Mouse (Mus musculus): ENCODE results near the gene Snx15. TPM values are rescaled to one million over a fixed set of nuclear protein-coding genes. Genes with fewer than 3 reads are reported as not detected.
A peak's percentile ranks its signal among the peaks of the same experiment; 100 is the strongest.
"Not testable (repeated sequence)": the region's sequence is repeated elsewhere in the genome, so short reads cannot be mapped to it uniquely, and the experiment has no call there.

Gene Snx15
- polyA plus RNA-seq, 1 experiment from 2014 or later = 31.7 TPM

- Histone ChIP-seq H3K4me3 (replicated peaks) (peak overlapping the region; percentile 70), H3K4me1 (replicated peaks) (peaks cover 11% of the 10 kb centered on the region; the same call in 1 of the 2 replicates), H3K9me3 (no peaks in the 10 kb centered on the region), H3K9ac (no peak overlapping the region), H3K27ac (no peak overlapping the region), H3K36me3 (no peaks in the 10 kb centered on the region), H3K4me2 (replicated peaks) (peak overlapping the region; percentile 85), H3K27me3 (replicated peaks) (no peaks in the 10 kb centered on the region)
- WGBS = 93% methylated on average over 6 of the region's 6 CpGs
- no peak for ATAC-seq
Measured at GRCm38 (mm10) chr19:6139701-6140100, 11.6 kb upstream of the Snx15 start.

DNA sequence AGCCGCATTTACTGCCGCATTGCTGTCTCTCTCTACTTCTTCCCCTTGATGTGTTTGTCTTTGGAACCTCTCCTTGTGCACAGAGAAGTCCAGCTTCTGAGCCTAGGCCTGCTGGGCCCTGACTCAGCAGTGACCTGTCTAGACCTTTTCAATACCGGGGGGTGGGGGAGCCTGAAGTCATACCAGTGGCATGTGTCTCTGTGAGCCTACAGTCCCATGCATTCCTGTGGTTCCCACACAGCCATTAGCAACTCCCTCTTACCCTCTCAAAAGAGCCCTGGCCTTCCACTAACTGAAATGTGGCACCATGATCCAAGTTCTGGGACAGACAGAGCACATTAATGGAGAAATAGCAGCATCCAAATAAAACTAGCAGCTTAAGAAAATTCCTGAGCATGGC is 8.3 kb upstream of the Snx15 start:
- 87% methylated on average over 3 of the region's 3 CpGs for WGBS
- no peak overlapping the region for H3K4me3 ChIP-seq (replicated peaks)
- no peaks in the 10 kb centered on the region for H3K27me3 ChIP-seq (replicated peaks)
- H3K4me2 ChIP-seq (replicated peaks) = no peak overlapping the region
- no peak overlapping the region for H3K9ac ChIP-seq
- H3K36me3 ChIP-seq = no peaks in the 10 kb centered on the region
- H3K27ac ChIP-seq = no peak overlapping the region
- ATAC-seq = no peak
- H3K9me3 ChIP-seq = no peaks in the 10 kb centered on the region
- H3K4me1 ChIP-seq (replicated peaks) = peaks cover 6% of the 10 kb centered on the region; the same call in 1 of the 2 replicates

- not testable (repeated sequence) for H3K4me1 ChIP-seq (replicated peaks); H3K9me3 ChIP-seq; H3K9ac ChIP-seq; H3K27ac ChIP-seq; H3K4me3 ChIP-seq (replicated peaks); ATAC-seq; H3K4me2 ChIP-seq (replicated peaks); H3K27me3 ChIP-seq (replicated peaks); H3K36me3 ChIP-seq
- WGBS = 50% methylated on average over 1 of the region's 1 CpGs
Measured at GRCm38 (mm10) chr19:6133197-6133596, 5.1 kb upstream of the Snx15 start.

- ATAC-seq = no peak
Measured at GRCm38 (mm10) chr19:6132171-6132827, 4.2 kb upstream of the Snx15 start.

GRCm38 (mm10) chr19:6130414-6131128 is 2.5 kb upstream of the Snx15 start:
- H3K4me2 ChIP-seq (replicated peaks); H3K27ac ChIP-seq; H3K4me1 ChIP-seq (replicated peaks); ATAC-seq; H3K9me3 ChIP-seq; H3K9ac ChIP-seq; H3K4me3 ChIP-seq (replicated peaks); H3K36me3 ChIP-seq; H3K27me3 ChIP-seq (replicated peaks): not testable (repeated sequence)
- WGBS = 74% methylated on average over 7 of the region's 7 CpGs

More at GRCm38 (mm10) chr19:6132171-6132827, 4.2 kb upstream of the Snx15 start:
- Histone ChIP-seq H3K9me3 (no peaks in the 10 kb centered on the region), H3K27me3 (replicated peaks) (no peaks in the 10 kb centered on the region), H3K36me3 (no peaks in the 10 kb centered on the region), H3K9ac (no peak overlapping the region), H3K27ac (no peak overlapping the region), H3K4me2 (replicated peaks) (no peak overlapping the region), H3K4me1 (replicated peaks) (no peaks in the 10 kb centered on the region), H3K4me3 (replicated peaks) (no peak overlapping the region)
- 86% methylated on average over 7 of the region's 7 CpGs for WGBS

GRCm38 (mm10) chr19:6126789-6127580 is 1.1 kb downstream of the Snx15 start:
- H3K27me3 ChIP-seq (replicated peaks) = no peaks in the 10 kb centered on the region
- H3K4me2 ChIP-seq (replicated peaks) = peak overlapping the region; percentile 72
- 65% methylated on average over 10 of the region's 10 CpGs for WGBS
- 0 out of 2 replicates have a peak overlapping the region, but pooled peaks have one; percentile 68 for H3K9ac ChIP-seq
- H3K36me3 ChIP-seq = no peaks in the 10 kb centered on the region
- ATAC-seq = no peak
- peak overlapping the region; percentile 93; the same call in 1 of the 2 replicates for H3K27ac ChIP-seq
- H3K4me3 ChIP-seq (replicated peaks) = peak overlapping the region; percentile 53
- H3K4me1 ChIP-seq (replicated peaks) = peaks cover 4% of the 10 kb centered on the region; the same call in 1 of the 2 replicates
- no peaks in the 10 kb centered on the region for H3K9me3 ChIP-seq

DNA sequence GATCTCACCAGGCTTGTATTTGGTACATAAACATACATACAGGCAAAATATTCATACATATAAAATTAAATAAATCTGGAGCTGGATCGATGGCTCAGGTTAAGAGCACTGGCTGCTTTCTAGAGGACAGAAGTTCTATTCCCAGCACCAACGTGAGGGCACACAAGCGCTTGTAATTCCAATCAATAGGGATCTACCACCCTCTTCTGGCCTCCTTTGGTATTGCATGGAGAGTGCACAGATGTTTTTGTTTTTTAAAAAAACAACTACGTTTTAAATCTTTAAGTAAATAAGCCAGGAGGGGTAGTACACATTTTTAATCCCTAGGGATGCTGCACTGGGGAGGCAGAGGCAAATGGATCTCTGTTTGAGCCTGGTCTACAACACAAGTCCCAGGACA is 1.8 kb downstream of the Snx15 start:
- Histone ChIP-seq H3K9me3 (no peaks in the 10 kb centered on the region), H3K36me3 (no peaks in the 10 kb centered on the region), H3K4me3 (replicated peaks) (no peak overlapping the region), H3K9ac (no peak overlapping the region), H3K27me3 (replicated peaks) (no peaks in the 10 kb centered on the region), H3K27ac (no peak overlapping the region), H3K4me2 (replicated peaks) (no peak overlapping the region), H3K4me1 (replicated peaks) (peaks cover 10% of the 10 kb centered on the region; the same call in 1 of the 2 replicates)
- ATAC-seq = no peak
- WGBS = 30% methylated on average over 4 of the region's 4 CpGs

GRCm38 (mm10) chr19:6124898-6125297 is 3.2 kb downstream of the Snx15 start:
- H3K36me3 ChIP-seq = 0 out of 2 replicates have a peak, but pooled peaks cover 3% of the 10 kb centered on the region
- H3K4me1 ChIP-seq (replicated peaks) = peaks cover 18% of the 10 kb centered on the region
- no peak overlapping the region for H3K4me3 ChIP-seq (replicated peaks)
- H3K27me3 ChIP-seq (replicated peaks) = no peaks in the 10 kb centered on the region
- H3K4me2 ChIP-seq (replicated peaks) = no peak overlapping the region
- no peak for ATAC-seq
- H3K27ac ChIP-seq = no peak overlapping the region
- no peak overlapping the region for H3K9ac ChIP-seq
- no peaks in the 10 kb centered on the region for H3K9me3 ChIP-seq
- WGBS = 73% methylated on average over 2 of the region's 2 CpGs

DNA sequence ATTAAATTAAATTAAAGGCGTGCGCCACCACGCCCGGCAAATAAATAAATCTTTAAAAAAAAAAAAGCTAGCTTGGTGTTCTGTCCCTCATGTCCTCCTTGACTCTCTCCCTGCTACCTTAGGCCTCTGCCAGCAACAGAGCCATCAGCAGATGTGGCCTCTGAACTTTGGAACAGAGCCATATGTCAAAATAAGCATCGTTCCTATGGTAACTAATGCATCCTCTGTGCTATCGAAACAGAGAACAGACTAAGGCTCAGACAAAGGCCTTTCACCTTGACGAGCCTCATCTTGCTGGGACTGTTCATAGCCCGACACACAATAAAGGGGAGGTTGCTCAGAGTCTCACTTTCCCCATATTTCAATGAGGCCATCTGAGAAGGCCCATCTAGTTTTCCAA is 4.8 kb downstream of the Snx15 start:
- no peak overlapping the region for H3K27ac ChIP-seq
- ATAC-seq = no peak
- H3K4me2 ChIP-seq (replicated peaks) = no peak overlapping the region
- no peak overlapping the region for H3K4me3 ChIP-seq (replicated peaks)
- no peaks in the 10 kb centered on the region for H3K27me3 ChIP-seq (replicated peaks)
- 0 out of 2 replicates have a peak, but pooled peaks cover 3% of the 10 kb centered on the region for H3K36me3 ChIP-seq
- no peak overlapping the region for H3K9ac ChIP-seq
- H3K4me1 ChIP-seq (replicated peaks) = peaks cover 22% of the 10 kb centered on the region
- WGBS = 59% methylated on average over 8 of the region's 8 CpGs
- H3K9me3 ChIP-seq = no peaks in the 10 kb centered on the region

DNA sequence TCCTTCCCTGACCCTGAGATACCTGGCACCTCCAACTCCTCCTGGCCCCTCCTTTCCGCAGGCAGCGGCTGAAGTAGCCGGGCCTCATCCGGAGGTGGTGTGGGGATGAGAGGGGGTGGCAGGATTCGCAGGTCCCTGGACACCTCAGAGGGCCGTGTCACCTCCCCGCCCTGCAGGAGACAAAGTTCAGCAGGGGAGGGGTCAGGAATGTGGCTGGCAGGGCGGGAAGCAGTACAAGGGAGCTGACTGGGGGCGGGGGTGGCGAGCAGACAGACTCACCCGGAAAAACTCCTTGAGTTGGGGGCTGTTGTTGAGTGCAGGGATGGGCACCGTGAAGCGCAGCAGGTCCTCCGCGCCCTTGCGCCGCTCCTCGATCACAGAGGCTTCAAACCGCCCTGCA is 6.3 kb downstream of the Snx15 start:
- 29% methylated on average over 19 of the region's 19 CpGs for WGBS
- Histone ChIP-seq H3K9me3 (no peaks in the 10 kb centered on the region), H3K4me3 (replicated peaks) (peak overlapping the region; percentile 10; the same call in 1 of the 2 replicates), H3K27me3 (replicated peaks) (no peaks in the 10 kb centered on the region), H3K4me1 (replicated peaks) (peaks cover 32% of the 10 kb centered on the region), H3K36me3 (0 out of 2 replicates have a peak, but pooled peaks cover 3% of the 10 kb centered on the region), H3K27ac (peak overlapping the region; percentile 41), H3K9ac (peak overlapping the region; percentile 30; the same call in 1 of the 2 replicates), H3K4me2 (replicated peaks) (peak overlapping the region; percentile 49)
- peak; percentile 26 for ATAC-seq

GRCm38 (mm10) chr19:6118677-6119185 is 9.4 kb downstream of the Snx15 start:
- WGBS = under 1% methylated on average over 8 of the region's 8 CpGs
- Histone ChIP-seq H3K27ac (peak overlapping the region; percentile 99), H3K4me2 (replicated peaks) (peak overlapping the region; percentile 88), H3K36me3 (peaks cover 22% of the 10 kb centered on the region), H3K9me3 (no peaks in the 10 kb centered on the region), H3K4me3 (replicated peaks) (peak overlapping the region; percentile 94), H3K9ac (peak overlapping the region; percentile 5), H3K27me3 (replicated peaks) (no peaks in the 10 kb centered on the region), H3K4me1 (replicated peaks) (peaks cover 38% of the 10 kb centered on the region)
- ATAC-seq = peak; percentile 21
